Mouse (Mus musculus): ENCODE measurements around the gene Fam83g. TPM values are rescaled to one million over a fixed set of nuclear protein-coding genes. Genes with fewer than 3 reads are reported as not detected.
"Not testable (repeated sequence)": the region's sequence is repeated elsewhere in the genome, so short reads cannot be mapped to it uniquely, and the experiment has no call there.

The Fam83g gene
- polyA plus RNA-seq (2016; fragmentation: Nextera tagmentation; extraction: Ambion mirVana): 1.5 and 1.9 TPM in 2 replicates

GRCm38 (mm10) chr11:61683907-61684731, at the start of gene Fam83g:
TSS of gene Fam83g (plus strand) at chr11:61684091.
- Histone ChIP-seq H3K9me3 (no peaks in the 10 kb centered on the region), H3K4me3 (peak within 1 kb of the TSS; percentile 55), H3K36me3 (replicated peaks) (no peaks in the 10 kb centered on the region; the same call in 1 of the 2 replicates), H3K27ac (peak within 1 kb of the TSS; percentile 74), H3K4me1 (peaks cover 40% of the 10 kb centered on the region), H3K27me3 (ENCODE audit: poor library complexity, severe bottlenecking) (peaks cover 51% of the 10 kb centered on the region)
- WGBS: 1% methylated on average over 76 of the region's 76 CpGs
- peak; percentile 79 for DNase-seq (ENCODE audit: extremely low spot score, low spot score)

GRCm38 (mm10) chr11:61636309-61636708, 47.6 kb upstream of the Fam83g start:
- not testable (repeated sequence) for H3K9me3 ChIP-seq; H3K36me3 ChIP-seq (replicated peaks); H3K4me1 ChIP-seq; DNase-seq (ENCODE audit: extremely low spot score, low spot score); H3K4me3 ChIP-seq; H3K27ac ChIP-seq; H3K27me3 ChIP-seq (ENCODE audit: poor library complexity, severe bottlenecking)
- WGBS: 97% methylated on average over 3 of the region's 4 CpGs

DNA sequence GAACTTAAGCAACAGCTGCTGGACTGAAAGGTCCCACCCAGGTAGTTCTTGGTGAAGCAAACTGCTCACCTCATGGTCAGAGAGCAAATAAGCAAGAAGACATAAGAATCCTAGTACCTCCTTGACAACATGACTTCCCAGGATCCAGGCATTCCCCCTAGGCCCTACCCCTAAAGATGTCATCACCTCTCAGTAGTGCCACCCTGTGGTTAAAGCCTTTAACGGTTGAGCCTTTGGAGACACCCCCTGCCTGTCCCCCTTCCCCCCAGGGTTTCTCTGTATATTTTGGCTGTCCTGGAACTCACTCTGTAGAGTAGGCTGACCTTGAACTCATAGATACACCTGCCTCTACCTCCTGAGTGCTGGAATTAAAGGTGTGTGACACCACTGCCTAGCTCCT, 46.5 kb upstream of the Fam83g start:
- WGBS: 43% methylated on average over 1 of the region's 1 CpGs
- DNase-seq (ENCODE audit: extremely low spot score, low spot score): no peak
- H3K27ac ChIP-seq: no peak overlapping the region
- H3K9me3 ChIP-seq: no peaks in the 10 kb centered on the region
- no peaks in the 10 kb centered on the region for H3K4me1 ChIP-seq
- no peaks in the 10 kb centered on the region for H3K36me3 ChIP-seq (replicated peaks)
- H3K4me3 ChIP-seq: no peak overlapping the region
- H3K27me3 ChIP-seq (ENCODE audit: poor library complexity, severe bottlenecking): no peaks in the 10 kb centered on the region

- H3K4me1 ChIP-seq: no peaks in the 10 kb centered on the region
- no peaks in the 10 kb centered on the region for H3K36me3 ChIP-seq (replicated peaks)
- no peak overlapping the region for H3K4me3 ChIP-seq
- H3K9me3 ChIP-seq: no peaks in the 10 kb centered on the region
- no peak overlapping the region for H3K27ac ChIP-seq
- no peaks in the 10 kb centered on the region for H3K27me3 ChIP-seq (ENCODE audit: poor library complexity, severe bottlenecking)
- DNase-seq (ENCODE audit: extremely low spot score, low spot score): no peak
- 90% methylated on average over 3 of the region's 3 CpGs for WGBS
Observed at GRCm38 (mm10) chr11:61637856-61638255, 46.0 kb upstream of the Fam83g start.

- no peak for DNase-seq (ENCODE audit: extremely low spot score, low spot score)
- WGBS: 85% methylated on average over 12 of the region's 12 CpGs
Observed at GRCm38 (mm10) chr11:61638764-61639536, 44.9 kb upstream of the Fam83g start.

DNA sequence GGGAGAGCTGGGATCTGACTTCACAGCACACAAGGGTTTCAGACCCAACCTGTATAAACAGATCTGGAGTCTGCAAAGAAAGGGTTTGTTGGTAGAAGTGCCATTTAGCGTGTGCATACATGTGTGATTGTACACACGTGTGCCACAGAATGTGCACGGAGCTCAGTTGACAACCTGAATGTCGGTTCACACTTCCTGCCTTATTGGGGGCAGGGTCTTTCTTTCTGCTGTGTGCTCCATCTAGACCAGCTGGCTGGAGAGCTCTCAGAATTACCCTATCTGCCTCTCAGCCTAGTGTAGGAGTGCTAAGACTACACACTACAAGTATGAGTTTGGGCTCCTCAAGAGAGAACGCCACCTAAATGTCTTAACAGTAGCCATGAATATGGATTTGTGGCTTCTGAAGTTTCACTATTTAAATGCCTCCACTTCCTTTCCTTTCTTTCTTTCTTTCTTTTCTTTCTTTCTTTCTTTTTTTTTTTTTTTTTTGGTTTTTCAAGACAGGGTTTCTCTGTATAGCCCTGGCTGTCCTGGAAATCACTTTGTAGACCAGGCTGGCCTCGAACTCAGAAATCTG, 44.2 kb upstream of the Fam83g start:
- WGBS: 94% methylated on average over 6 of the region's 6 CpGs

More at GRCm38 (mm10) chr11:61638764-61639536, 44.9 kb upstream of the Fam83g start:
- no peaks in the 10 kb centered on the region for H3K27me3 ChIP-seq (ENCODE audit: poor library complexity, severe bottlenecking)
- H3K9me3 ChIP-seq: no peaks in the 10 kb centered on the region
- no peaks in the 10 kb centered on the region for H3K4me1 ChIP-seq
- H3K4me3 ChIP-seq: no peak overlapping the region
- no peaks in the 10 kb centered on the region for H3K36me3 ChIP-seq (replicated peaks)
- no peak overlapping the region for H3K27ac ChIP-seq

DNA sequence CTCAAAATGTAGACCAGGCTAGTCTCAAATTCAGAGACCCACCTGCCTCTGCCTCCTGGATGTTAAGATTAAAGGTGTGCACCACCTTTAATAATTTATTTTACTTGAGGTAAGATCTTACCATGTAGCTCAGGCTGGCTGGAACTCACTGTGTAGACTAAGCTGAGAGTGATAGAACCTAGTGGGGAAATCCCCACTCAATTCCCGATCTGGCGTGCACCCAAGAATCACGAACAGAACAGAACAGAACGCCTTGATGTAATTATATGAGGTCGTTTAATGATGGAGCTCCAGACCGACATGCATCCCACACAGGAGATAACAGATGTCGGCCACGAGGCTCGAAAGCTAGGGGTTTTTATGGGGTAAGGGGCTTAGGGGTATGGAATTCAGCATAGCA, 43.3 kb upstream of the Fam83g start:
- not testable (repeated sequence) for H3K27ac ChIP-seq

More for the DNA sequence above, 44.2 kb upstream of the Fam83g start:
- no peaks in the 10 kb centered on the region for H3K4me1 ChIP-seq
- H3K4me3 ChIP-seq: no peak overlapping the region
- H3K9me3 ChIP-seq: no peaks in the 10 kb centered on the region
- no peaks in the 10 kb centered on the region for H3K36me3 ChIP-seq (replicated peaks)
- H3K27me3 ChIP-seq (ENCODE audit: poor library complexity, severe bottlenecking): no peaks in the 10 kb centered on the region
- H3K27ac ChIP-seq: no peak overlapping the region
- no peak for DNase-seq (ENCODE audit: extremely low spot score, low spot score)

DNA sequence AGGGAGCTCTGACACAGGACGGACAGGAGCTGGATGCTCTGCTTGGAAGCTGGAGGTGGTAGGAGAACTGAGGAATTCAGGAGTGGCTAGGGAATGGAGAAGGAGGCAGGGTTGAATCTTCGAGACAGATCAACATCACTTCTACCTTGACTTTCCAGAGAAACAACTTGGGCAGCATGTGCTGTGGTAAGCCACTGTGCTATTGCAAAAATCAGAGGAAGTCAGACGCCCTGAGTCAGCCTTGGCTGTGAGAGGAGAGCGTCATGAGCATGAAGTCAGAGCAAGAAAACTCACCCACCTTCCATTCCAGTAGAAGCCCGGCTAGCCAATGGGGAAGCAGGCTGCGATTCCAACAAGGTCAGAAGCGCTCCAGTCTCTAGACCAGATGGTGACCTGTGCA, 41.8 kb upstream of the Fam83g start:
- DNase-seq (ENCODE audit: extremely low spot score, low spot score): no peak

More for the DNA sequence above, 43.3 kb upstream of the Fam83g start:
- H3K4me3 ChIP-seq; DNase-seq (ENCODE audit: extremely low spot score, low spot score); H3K9me3 ChIP-seq; H3K36me3 ChIP-seq (replicated peaks); H3K27me3 ChIP-seq (ENCODE audit: poor library complexity, severe bottlenecking); H3K4me1 ChIP-seq: not testable (repeated sequence)
- 93% methylated on average over 9 of the region's 9 CpGs for WGBS

DNA sequence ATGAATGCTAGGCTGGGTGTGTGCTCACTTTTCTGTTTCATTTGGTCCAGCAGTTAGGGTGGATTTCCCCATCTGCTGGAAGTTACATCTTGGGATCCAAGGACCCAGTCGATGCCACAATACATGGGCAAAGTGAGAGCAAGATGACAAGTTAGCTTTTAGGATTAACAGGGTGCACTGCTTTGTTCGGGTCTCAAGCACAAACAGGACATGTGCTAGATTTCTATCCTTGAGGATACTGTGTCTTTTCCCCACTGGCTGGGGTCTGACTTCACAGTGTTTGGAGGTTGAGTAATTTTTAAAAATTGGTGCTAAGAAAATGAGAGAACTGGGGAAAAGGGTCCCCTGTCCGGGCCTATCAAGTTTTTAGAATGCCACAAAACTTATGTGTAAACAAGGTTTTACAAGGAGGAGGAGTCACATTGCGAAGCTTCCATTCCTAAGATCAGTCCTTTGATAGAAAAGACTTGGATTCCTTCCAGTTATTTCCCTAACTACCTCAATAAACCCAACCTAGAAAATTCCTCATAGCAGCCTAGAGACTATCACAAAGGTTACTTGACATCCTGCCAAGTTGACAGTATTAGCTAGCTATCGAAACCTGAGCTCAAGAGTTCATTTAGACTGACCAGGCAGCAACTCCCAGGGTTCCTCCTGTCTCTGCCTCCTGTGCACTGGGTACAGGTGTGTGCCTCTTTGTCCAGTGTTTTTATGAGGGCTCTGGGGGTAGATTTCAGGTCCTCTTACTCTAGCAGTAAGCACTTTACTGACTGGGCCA, 40.5 kb upstream of the Fam83g start:
- WGBS: 84% methylated on average over 5 of the region's 5 CpGs
- Histone ChIP-seq H3K27ac (no peak overlapping the region), H3K4me3 (no peak overlapping the region), H3K27me3 (ENCODE audit: poor library complexity, severe bottlenecking) (no peaks in the 10 kb centered on the region), H3K36me3 (replicated peaks) (no peaks in the 10 kb centered on the region), H3K4me1 (no peaks in the 10 kb centered on the region), H3K9me3 (no peaks in the 10 kb centered on the region)
- DNase-seq (ENCODE audit: extremely low spot score, low spot score): no peak

More for the DNA sequence above, 41.8 kb upstream of the Fam83g start:
- 86% methylated on average over 7 of the region's 7 CpGs for WGBS
- no peaks in the 10 kb centered on the region for H3K4me1 ChIP-seq
- H3K9me3 ChIP-seq: no peaks in the 10 kb centered on the region
- no peak overlapping the region for H3K4me3 ChIP-seq
- H3K27ac ChIP-seq: no peak overlapping the region
- H3K36me3 ChIP-seq (replicated peaks): no peaks in the 10 kb centered on the region
- no peaks in the 10 kb centered on the region for H3K27me3 ChIP-seq (ENCODE audit: poor library complexity, severe bottlenecking)

DNA sequence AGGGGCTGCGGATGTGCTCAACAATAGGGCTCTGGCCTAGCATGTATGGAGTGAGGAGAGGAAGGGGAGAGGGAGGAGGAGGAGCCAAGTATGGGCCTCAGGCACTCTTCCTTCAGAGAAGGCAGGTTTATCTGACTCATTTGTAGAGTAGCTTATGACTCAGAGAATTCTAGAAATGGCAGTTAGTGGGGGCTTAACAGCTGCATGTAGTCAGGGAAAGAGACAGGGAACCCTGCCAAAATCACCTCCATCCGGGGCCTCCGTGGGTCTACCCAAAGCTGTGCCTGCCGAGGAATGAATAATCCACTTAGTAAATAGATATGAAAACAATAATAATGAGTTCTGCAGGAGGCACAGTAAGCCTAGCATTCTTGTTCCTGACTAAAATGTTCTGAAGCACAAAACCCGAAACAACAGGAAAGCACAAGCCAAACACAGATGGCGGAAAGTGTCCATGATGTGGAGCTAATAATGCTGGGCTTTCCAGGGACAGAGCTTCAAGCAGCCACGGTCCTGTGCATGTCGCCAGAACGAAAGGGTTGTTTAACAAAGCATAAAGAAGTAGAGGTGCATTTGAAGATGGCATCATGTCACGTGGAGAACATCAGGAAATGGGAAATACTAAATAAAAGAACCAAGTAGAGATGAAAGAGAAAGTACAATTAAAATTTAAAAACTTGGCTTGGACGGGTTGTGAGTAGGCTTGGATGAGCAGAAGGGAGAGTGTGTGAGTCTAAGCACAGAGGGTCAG, 39.1 kb upstream of the Fam83g start:
- Histone ChIP-seq H3K36me3 (replicated peaks) (no peaks in the 10 kb centered on the region), H3K4me3 (no peak overlapping the region), H3K27ac (no peak overlapping the region), H3K9me3 (no peaks in the 10 kb centered on the region), H3K27me3 (ENCODE audit: poor library complexity, severe bottlenecking) (no peaks in the 10 kb centered on the region), H3K4me1 (no peaks in the 10 kb centered on the region)
- DNase-seq (ENCODE audit: extremely low spot score, low spot score): no peak
- 89% methylated on average over 11 of the region's 11 CpGs for WGBS

GRCm38 (mm10) chr11:61645357-61645857, 38.5 kb upstream of the Fam83g start:
- H3K9me3 ChIP-seq: no peaks in the 10 kb centered on the region
- H3K4me1 ChIP-seq: no peaks in the 10 kb centered on the region
- H3K27ac ChIP-seq: no peak overlapping the region
- H3K27me3 ChIP-seq (ENCODE audit: poor library complexity, severe bottlenecking): no peaks in the 10 kb centered on the region
- no peak overlapping the region for H3K4me3 ChIP-seq
- H3K36me3 ChIP-seq (replicated peaks): no peaks in the 10 kb centered on the region
- no peak for DNase-seq (ENCODE audit: extremely low spot score, low spot score)
- 84% methylated on average over 5 of the region's 5 CpGs for WGBS

All from forebrain, embryonic 10.5 days (tissue).